Mouse (Mus musculus) megakaryocyte, embryonic 14.5 days (primary cell): ENCODE measurements around the gene Psph. TPM values are rescaled to one million over a fixed set of nuclear protein-coding genes. Genes with fewer than 3 reads are reported as not detected.
"Not testable (repeated sequence)": the region's sequence is repeated elsewhere in the genome, so short reads cannot be mapped to it uniquely, and the experiment has no call there.

Experiments
- H3K27me3 ChIP-seq: replicated peaks from 2 replicates; pipeline ENCODE3; 2012; ENCODE audit warnings: inconsistent platforms
- H3K36me3 ChIP-seq: replicated peaks from 2 replicates; pipeline ENCODE3; 2012; ENCODE audit warnings: low read length, inconsistent platforms, mixed read lengths
- H3K4me1 ChIP-seq: 2 replicates; pipeline ENCODE4 v1.6.1; 2012; ENCODE audit warnings: inconsistent platforms
- H3K4me3 ChIP-seq: replicated peaks from 2 replicates; pipeline ENCODE3; 2012; ENCODE audit warnings: moderate library complexity, mild to moderate bottlenecking, inconsistent platforms
- H3K9me3 ChIP-seq: 2 replicates; pipeline ENCODE4 v1.6.1; 2012; ENCODE audit warnings: inconsistent platforms
- FLI1 ChIP-seq: IDR thresholded peaks from 2 replicates; pipeline ENCODE4 v1.6.1; 2012; ENCODE audit warnings: low read length, inconsistent platforms, mixed read lengths
- GATA1 ChIP-seq: IDR thresholded peaks from 3 replicates; pipeline ENCODE4 v1.6.1; 2012; ENCODE audit warnings: mixed read lengths, low read length, inconsistent platforms, borderline replicate concordance
- polyA plus RNA-seq: library from polyadenylated mRNA; stranded (reverse); fragments of >175 nt; gene quantifications from 2 replicates; pipeline ENCODE4 v1.2.3, GENCODE M21; 2012; ENCODE audit warnings: low replicate concordance; ENCODE audit not compliant: insufficient read depth

Gene Psph
- polyA plus RNA-seq: 22.7 and 35.1 TPM in 2 replicates

DNA sequence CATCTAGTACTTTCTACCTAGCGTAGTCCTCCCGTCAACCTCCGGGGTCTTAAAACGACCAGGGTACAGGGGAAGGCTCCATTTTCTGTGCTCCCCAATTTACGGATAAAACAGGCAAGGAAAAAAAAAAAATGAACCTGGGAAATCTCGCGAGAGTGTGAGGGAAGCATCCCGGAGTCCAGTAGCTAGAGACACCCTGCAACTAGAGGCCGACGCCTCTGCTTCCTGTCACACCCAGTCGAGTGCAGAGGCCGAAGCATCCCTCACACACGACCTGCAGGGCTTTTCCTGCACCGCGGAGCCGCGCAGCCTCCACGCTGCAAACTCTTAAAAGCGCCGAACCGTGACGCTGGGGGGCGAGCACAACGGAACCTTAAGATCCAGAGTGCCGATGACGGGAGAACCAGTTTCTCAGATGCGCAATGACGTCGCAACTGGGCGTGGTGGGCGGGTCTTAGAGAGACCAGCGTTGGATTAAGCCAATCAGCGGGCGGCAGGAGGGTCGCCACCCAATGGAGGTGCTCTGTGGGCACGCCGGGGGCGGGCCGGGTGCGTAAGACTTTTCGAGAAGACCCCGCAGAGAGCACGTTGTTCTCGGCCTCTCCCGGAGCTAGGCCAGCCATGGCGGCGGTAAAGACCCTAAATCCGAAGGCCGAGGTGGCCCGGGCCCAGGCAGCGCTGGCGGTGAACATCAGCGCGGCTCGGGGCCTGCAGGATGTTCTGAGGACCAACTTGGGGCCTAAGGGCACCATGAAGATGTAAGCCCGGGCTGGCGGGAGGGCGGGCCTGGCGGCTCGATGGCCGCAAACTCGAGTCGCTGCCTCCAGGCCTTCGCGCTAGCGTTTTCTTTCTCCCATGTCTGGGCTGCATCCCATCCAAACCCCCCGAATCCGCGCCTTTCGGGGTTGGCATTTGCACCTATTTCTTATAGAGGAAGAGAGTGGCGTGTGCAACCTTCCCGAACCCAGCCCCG is at the start of gene Psph:
Gene Psph, minus strand, starts transcription at position 632 of the 973 bp plus-strand sequence.
- H3K27me3 ChIP-seq: no peaks in the 10 kb centered on the region
- no peaks in the 10 kb centered on the region for H3K9me3 ChIP-seq
- peaks cover 46% of the 10 kb centered on the region for H3K4me1 ChIP-seq
- peak within 1 kb of the TSS; percentile 97 for H3K4me3 ChIP-seq
- H3K36me3 ChIP-seq: peaks cover 35% of the 10 kb centered on the region
- TF ChIP-seq FLI1 (no peak), GATA1 (no peak)

DNA sequence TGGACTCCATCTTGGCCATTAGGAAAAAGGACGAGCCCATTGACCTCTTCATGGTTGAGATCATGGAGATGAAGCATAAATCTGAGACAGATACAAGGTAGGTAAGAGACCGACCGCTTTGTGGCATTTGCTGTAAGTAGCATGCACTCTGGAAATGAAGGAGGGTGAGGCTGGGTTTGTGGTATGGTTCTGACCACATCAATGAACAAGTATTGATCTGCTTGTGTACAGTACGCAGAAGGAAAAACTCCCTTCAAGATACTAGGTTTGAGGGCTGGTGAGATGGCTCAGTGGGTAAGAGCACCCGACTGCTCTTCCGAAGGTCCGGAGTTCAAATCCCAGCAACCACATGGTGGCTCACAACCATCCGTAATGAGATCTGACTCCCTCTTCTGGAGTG is 3.3 kb upstream of the Psph start:
- peaks cover 40% of the 10 kb centered on the region for H3K4me1 ChIP-seq

DNA sequence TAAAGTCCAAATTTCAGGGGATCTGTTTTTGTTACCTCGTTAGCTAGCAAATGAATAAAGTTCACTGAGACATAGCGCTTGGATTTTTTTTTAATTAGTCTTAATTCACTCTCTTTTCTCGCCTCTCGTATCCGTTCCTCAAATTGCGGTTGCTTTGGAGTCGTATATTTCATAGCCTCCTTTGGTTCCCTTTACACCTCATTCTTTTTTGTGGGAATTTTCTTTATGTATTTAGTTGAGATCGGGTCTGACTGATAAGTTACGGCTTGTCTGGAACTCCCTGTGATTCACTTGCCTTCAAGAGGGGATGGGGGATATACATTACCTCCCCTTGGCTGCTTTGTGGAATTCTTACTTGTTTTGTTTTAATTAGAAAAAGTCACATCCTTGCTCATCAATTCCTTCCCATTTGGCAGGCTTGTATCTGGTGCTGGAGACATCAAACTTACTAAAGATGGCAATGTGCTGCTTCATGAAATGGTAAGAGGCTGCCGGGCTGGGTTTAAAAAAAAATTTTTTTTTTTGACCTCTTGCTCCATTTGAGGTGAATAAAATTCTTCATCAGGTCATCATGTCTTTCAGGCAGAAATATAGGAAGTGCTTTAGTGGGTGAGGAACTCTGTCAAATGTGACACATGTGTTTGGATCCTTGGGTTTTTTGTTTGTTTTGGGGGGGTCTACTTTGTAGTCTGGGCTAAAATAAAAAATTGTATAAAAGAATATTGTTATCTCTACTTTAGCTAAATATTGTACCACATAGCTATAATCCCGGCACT is 757 bp upstream of the Psph start:
- no peak for TF ChIP-seq FLI1
- TF ChIP-seq GATA1: no peak
- H3K36me3 ChIP-seq: peaks cover 44% of the 10 kb centered on the region
- H3K9me3 ChIP-seq: no peaks in the 10 kb centered on the region
- H3K27me3 ChIP-seq: no peaks in the 10 kb centered on the region
- peak overlapping the region; percentile 97 for H3K4me3 ChIP-seq
- peaks cover 42% of the 10 kb centered on the region for H3K4me1 ChIP-seq

More for the DNA sequence above, 3.3 kb upstream of the Psph start:
- H3K27me3 ChIP-seq, H3K9me3 ChIP-seq, H3K4me3 ChIP-seq: not testable (repeated sequence)
- H3K36me3 ChIP-seq: peaks cover 59% of the 10 kb centered on the region

DNA sequence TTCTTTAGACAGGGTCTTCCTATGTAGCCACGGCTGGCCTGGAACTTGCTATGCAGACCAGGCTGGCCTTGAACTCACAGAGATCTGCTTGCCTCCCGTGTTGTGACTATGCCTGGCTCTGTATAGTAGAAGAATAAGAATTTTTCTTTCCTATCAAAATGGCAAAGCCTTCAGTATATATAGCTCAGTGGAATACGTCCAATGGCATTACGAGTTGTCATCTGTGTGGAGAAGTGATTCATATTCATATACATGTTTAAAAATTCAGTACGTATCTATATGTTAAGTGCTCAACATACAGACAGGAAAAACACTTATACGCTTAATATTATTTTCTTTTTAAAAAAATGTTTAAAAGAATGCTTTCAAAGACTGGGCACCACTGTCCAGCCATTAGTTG is 1.1 kb downstream of the Psph start:
- H3K27me3 ChIP-seq: no peaks in the 10 kb centered on the region
- peaks cover 25% of the 10 kb centered on the region for H3K36me3 ChIP-seq
- peaks cover 46% of the 10 kb centered on the region for H3K4me1 ChIP-seq
- no peaks in the 10 kb centered on the region for H3K9me3 ChIP-seq
- peak overlapping the region; percentile 97 for H3K4me3 ChIP-seq
- TF ChIP-seq FLI1: no peak
- TF ChIP-seq GATA1: no peak

DNA sequence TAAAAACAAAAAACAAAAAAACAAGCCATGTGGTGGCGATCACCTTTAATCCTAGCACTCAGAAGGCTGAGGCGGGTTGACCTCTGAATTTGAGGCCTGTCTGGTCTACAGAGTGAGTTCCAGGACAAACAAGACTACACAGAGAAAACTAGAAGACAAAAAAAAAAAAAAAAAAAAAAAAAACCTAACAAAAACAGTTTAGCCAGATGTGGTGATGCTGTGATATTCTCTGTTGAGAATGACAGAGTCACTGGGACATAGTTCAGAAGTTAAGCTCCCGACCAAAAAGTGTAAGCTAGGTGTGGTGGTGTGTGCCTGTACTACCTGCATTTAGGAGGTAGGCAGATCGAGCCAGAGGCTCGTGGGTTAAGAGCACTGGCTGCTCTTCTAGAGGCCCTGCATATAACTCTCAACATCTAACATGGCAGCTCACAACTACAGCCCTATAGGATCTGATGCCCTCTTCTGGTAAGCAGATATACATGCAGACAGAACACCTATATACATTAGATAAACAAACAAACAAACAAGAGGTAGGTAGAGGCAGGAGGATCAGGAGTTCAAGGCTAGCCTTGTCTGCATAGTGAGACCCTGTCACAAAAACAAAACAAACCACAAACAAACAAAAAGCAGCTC is 1.9 kb downstream of the Psph start:
- Histone ChIP-seq H3K4me3 (peak overlapping the region; percentile 14), H3K36me3 (peaks cover 19% of the 10 kb centered on the region), H3K9me3 (no peaks in the 10 kb centered on the region), H3K4me1 (peaks cover 43% of the 10 kb centered on the region), H3K27me3 (no peaks in the 10 kb centered on the region)
- TF ChIP-seq FLI1 (no peak), GATA1 (no peak)

DNA sequence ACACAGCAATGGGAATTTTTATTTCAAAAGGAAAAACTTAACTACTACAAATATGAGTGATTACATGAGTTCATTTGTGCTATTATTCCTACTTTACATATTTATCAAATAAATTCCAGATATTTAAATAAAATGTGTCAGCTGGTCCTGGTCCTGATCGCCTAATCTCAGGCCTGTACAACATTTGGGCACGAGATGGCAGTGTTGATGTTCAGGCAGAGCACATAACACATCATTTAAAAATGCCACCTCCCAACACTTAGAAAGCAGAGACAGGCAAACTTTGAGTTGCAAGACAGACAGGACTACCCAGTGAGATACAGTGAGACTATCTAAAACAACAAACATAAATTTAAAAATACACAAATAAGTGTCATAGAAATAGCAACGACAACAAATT is 5.0 kb downstream of the Psph start:
- H3K27me3 ChIP-seq: no peaks in the 10 kb centered on the region
- peaks cover 45% of the 10 kb centered on the region for H3K4me1 ChIP-seq

DNA sequence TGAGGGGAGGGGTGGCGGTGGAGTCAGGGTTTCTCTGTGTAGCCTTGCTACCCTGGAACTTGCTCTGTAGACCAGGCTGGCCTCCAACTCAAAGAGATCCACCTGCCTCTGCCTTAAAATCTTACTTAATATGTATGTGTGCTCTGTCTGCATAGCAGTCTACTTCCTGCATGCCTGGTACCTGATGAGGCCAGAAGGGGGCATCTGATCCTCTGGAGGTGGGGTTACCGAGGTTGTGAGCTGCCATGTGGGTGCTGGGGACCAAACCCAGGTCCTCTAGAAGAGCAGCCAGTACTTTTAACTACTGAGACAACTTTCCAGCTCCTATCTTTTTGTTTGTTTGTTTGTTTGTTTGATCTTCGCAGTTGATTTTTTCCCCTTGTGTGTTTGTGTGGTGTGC is 7.1 kb downstream of the Psph start:
- no peaks in the 10 kb centered on the region for H3K9me3 ChIP-seq
- no peak for TF ChIP-seq FLI1
- no peak for TF ChIP-seq GATA1
- H3K4me3 ChIP-seq: no peak overlapping the region
- H3K27me3 ChIP-seq: no peaks in the 10 kb centered on the region
- peaks cover 41% of the 10 kb centered on the region for H3K4me1 ChIP-seq
- peaks cover 16% of the 10 kb centered on the region for H3K36me3 ChIP-seq

More for the DNA sequence above, 5.0 kb downstream of the Psph start:
- Histone ChIP-seq H3K9me3 (no peaks in the 10 kb centered on the region), H3K36me3 (peaks cover 2% of the 10 kb centered on the region), H3K4me3 (no peak overlapping the region)
- TF ChIP-seq FLI1 (no peak), GATA1 (no peak)

DNA sequence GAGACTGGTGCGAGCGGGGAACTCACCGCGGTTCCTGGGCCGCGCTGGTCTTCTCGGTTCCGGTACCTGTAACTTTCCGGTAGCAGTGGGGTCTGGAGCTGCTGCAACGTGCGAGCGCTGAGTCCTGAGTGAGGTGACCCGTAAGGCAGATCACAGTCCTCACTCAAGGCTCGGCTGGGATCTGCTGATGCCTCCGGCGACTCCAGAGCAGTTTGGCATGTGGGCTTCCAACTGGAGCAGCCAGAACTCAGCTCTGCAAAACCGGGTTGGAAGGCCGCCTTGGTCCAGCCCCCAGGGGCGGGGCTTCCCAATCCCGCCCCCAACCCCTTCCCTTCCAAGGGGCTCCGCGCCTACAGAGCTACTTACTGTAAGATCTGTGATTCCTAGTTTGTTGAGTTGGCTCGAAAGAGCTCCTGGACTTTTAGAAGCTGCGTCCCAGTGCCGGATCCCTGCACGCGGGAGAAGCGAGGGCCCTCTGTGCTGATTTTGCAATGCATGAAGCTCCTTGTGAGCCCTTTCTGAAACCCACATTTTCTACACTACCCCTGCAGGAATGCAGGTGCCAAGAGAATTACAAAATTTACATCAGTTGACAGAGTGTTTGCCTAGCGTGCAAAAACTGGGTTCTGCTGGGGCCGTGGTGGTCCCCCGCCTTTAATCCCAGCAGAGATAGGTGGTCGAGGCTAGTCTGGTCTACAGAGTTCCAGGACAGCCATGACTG is 8.1 kb downstream of the Psph start:
- peak overlapping the region; percentile 94 for H3K4me3 ChIP-seq
- H3K9me3 ChIP-seq: no peaks in the 10 kb centered on the region
- H3K4me1 ChIP-seq: peaks cover 41% of the 10 kb centered on the region
- TF ChIP-seq GATA1 (no peak), FLI1 (no peak)
- H3K36me3 ChIP-seq: peaks cover 20% of the 10 kb centered on the region
- no peaks in the 10 kb centered on the region for H3K27me3 ChIP-seq
